Mouse (Mus musculus) cerebellum, adult 2 months (tissue): ENCODE data around the gene Mapk6.

Experiments
- CTCF ChIP-seq: fragments of 200-500 bp; IDR thresholded peaks from 2 replicates; pipeline ENCODE4 v1.5.1; 2011; ENCODE audit warnings: low read depth, mild to moderate bottlenecking, control low read depth, low read length, moderate library complexity, borderline replicate concordance; ENCODE audit not compliant: insufficient read depth
- POLR2A ChIP-seq: fragments of 200-500 bp; IDR thresholded peaks from 2 replicates; pipeline ENCODE4 v1.6.1; 2011; ENCODE audit warnings: low read length, control low read depth, borderline replicate concordance; ENCODE audit not compliant: insufficient read depth

DNA sequence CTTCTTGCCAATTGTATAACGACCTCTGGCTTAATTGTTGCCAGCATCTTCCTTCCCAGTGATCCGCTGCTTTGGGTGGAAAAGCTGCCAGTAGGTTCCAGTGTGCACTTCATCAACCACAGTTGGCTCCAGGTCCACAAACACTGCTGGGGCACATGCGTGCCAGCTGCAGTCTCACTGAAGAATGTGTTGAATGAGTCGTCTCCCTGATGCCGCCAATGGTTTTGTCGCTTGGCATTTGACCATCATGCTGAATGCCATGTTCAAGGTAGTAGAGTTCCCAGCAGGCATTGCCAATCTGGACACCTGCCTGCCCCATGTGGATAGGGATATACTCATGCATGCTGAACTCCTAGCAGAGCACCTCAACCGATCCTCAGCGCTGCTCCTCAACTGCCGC lies 34.2 kb downstream of the Mapk6 start:
- TF ChIP-seq POLR2A (no peak), CTCF (no peak)
